Mouse (Mus musculus): ENCODE data around the gene Cldn9.

DNA sequence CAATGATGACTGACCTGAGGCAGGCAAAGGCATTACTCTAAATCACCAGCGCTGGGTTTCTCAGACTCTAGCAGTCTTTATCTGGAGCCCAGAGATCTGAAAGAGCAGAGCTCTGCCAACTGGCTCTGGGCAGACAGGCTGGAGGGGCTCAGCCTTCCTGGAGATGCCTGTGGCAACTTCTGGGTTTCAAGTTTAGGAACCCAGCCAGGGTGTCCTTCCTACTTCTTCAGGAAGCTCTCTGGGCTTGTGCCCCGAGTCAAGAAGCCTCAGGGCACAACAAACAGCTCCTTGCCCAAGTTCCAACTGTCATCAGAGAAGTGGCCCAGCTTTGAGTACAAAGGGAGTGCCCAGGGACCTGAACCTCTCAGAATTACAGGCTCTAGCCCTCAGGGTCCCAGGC lies 29.4 kb downstream of the Cldn9 start:
- TF ChIP-seq CTCF (IDR thresholded peaks at IDR 0.05; ENCODE audit: low read depth, low read length), result no peak
- TF ChIP-seq GATA1 (IDR thresholded peaks at IDR 0.05; ENCODE audit: borderline replicate concordance, low read length), result no peak
